Mouse (Mus musculus) CH12F3 (cell line): Measurements from ENCODE around the gene Dtx4.

Experiments used
- in situ Hi-C: fragments of 300-500 bp; cut with MboI; formaldehyde crosslinking; loops from 2 replicates; pipeline ENCODE4 v1.14.3; 2020; ENCODE audit warnings: low sequenced_read_pairs

Dtx4 gene

GRCm38 (mm10) chr19:12494972-12495535 lies 6.2 kb downstream of the Dtx4 start:
- in situ Hi-C loops, result loop anchor here (10.0 kb wide), 1 partner anchor 60 kb away; no protein-coding TSS in a partner anchor

GRCm38 (mm10) chr19:12494187-12494458 lies 7.1 kb downstream of the Dtx4 start:
- in situ Hi-C loops, result loop anchor here (10.0 kb wide), 1 partner anchor 59 kb away; no protein-coding TSS in a partner anchor

- in situ Hi-C loops, result loop anchor here (10.0 kb wide), 1 partner anchor 59 kb away; no protein-coding TSS in a partner anchor
Observed at GRCm38 (mm10) chr19:12493453-12494186, 7.6 kb downstream of the Dtx4 start.

- in situ Hi-C loops, result loop anchor here (10.0 kb wide), 1 partner anchor 57 kb away; no protein-coding TSS in a partner anchor
Observed at GRCm38 (mm10) chr19:12491636-12492035, 9.6 kb downstream of the Dtx4 start.

- in situ Hi-C loops, result loop anchor here (10.0 kb wide), 1 partner anchor 55 kb away; no protein-coding TSS in a partner anchor
Observed at GRCm38 (mm10) chr19:12489675-12490570, 11.3 kb downstream of the Dtx4 start.

GRCm38 (mm10) chr19:12488969-12489674 lies 12.1 kb downstream of the Dtx4 start:
- in situ Hi-C loops, result no loop called here

GRCm38 (mm10) chr19:12488205-12488966 lies 12.9 kb downstream of the Dtx4 start:
- in situ Hi-C loops, result no loop called here

GRCm38 (mm10) chr19:12487511-12488204 lies 13.6 kb downstream of the Dtx4 start:
- in situ Hi-C loops, result no loop called here

- in situ Hi-C loops, result no loop called here
Observed at GRCm38 (mm10) chr19:12486875-12487274, 14.4 kb downstream of the Dtx4 start.

GRCm38 (mm10) chr19:12485631-12486030 lies 15.6 kb downstream of the Dtx4 start:
- in situ Hi-C loops, result no loop called here

- in situ Hi-C loops, result no loop called here
Observed at GRCm38 (mm10) chr19:12485223-12485622, 16.0 kb downstream of the Dtx4 start.

GRCm38 (mm10) chr19:12484210-12484609 lies 17.0 kb downstream of the Dtx4 start:
- in situ Hi-C loops, result no loop called here

GRCm38 (mm10) chr19:12483782-12484181 lies 17.5 kb downstream of the Dtx4 start:
- in situ Hi-C loops, result no loop called here

- in situ Hi-C loops, result no loop called here
Observed at GRCm38 (mm10) chr19:12478369-12478768, 22.9 kb downstream of the Dtx4 start.

GRCm38 (mm10) chr19:12476721-12477270 lies 24.5 kb downstream of the Dtx4 start:
- in situ Hi-C loops, result no loop called here

GRCm38 (mm10) chr19:12475380-12476250 lies 25.6 kb downstream of the Dtx4 start:
- in situ Hi-C loops, result no loop called here

GRCm38 (mm10) chr19:12473951-12474350 lies 27.3 kb downstream of the Dtx4 start:
- in situ Hi-C loops, result no loop called here

- in situ Hi-C loops, result no loop called here
Observed at GRCm38 (mm10) chr19:12473201-12473641, 28.0 kb downstream of the Dtx4 start.
